Mouse (Mus musculus): Measurements from ENCODE around the gene Cadm3. TPM values are rescaled to one million over a fixed set of nuclear protein-coding genes. Genes with fewer than 3 reads are reported as not detected.

Cadm3 gene
- total RNA-seq, 1 experiment, result 0.85 TPM

- Histone ChIP-seq H3K36me3 (ENCODE audit: control insufficient read depth, insufficient read depth, low read length, poor library complexity, severe bottlenecking) (no peaks in the 10 kb centered on the region), H3K27ac (ENCODE audit: insufficient read depth, low read depth, low read length, poor library complexity, severe bottlenecking) (no peak overlapping the region), H3K9ac (ENCODE audit: insufficient read depth, low read depth, low read length, poor library complexity, severe bottlenecking) (no peak overlapping the region), H3K4me1 (ENCODE audit: control insufficient read depth in 2 of 2, insufficient read depth in 2 of 2, low read length in 2 of 2, poor library complexity in 1 of 2) (peaks cover 0 to 3% of the 10 kb centered on the region in 2 experiments; a peak in 1 of 4 replicates), H3K4me3 (ENCODE audit: insufficient read depth in 1 of 2, low read depth in 1 of 2, low read length in 2 of 2, poor library complexity in 1 of 2, severe bottlenecking in 1 of 2) (no peak overlapping the region), H3K9me3 (ENCODE audit: control insufficient read depth, insufficient read depth, low read depth, low read length) (no peaks in the 10 kb centered on the region)
- no peak for TF ChIP-seq ZNF384 (IDR thresholded peaks at IDR 0.05; ENCODE audit: low read depth, low read length)
- TF ChIP-seq CHD2 (IDR thresholded peaks at IDR 0.05; ENCODE audit: low read depth, low read length), result no peak
- TF ChIP-seq MAFK (IDR thresholded peaks at IDR 0.05; ENCODE audit: insufficient read depth, low read depth, low read length), result no peak
- TF ChIP-seq HCFC1 (IDR thresholded peaks at IDR 0.05; ENCODE audit: borderline replicate concordance, insufficient read depth, low read length), result no peak
- no peak for TF ChIP-seq ZC3H11A (IDR thresholded peaks at IDR 0.05; ENCODE audit: borderline replicate concordance, low read depth, low read length)
- no peak for DNase-seq (ENCODE audit: low read depth, low spot score)
- in situ Hi-C loops (cut with MboI; ENCODE audit: low sequenced_read_pairs in 2 of 2, unreplicated experiment in 2 of 2), result loop anchor here (10.0 to 25.0 kb wide), 3 partner anchors 65 to 977 kb away; partner anchors contain the start of gene Dusp23 (in 1 of the 2)
These were observed 21.9 kb upstream of the Cadm3 start for GRCm38 (mm10) chr1:173389431-173389830.

DNA sequence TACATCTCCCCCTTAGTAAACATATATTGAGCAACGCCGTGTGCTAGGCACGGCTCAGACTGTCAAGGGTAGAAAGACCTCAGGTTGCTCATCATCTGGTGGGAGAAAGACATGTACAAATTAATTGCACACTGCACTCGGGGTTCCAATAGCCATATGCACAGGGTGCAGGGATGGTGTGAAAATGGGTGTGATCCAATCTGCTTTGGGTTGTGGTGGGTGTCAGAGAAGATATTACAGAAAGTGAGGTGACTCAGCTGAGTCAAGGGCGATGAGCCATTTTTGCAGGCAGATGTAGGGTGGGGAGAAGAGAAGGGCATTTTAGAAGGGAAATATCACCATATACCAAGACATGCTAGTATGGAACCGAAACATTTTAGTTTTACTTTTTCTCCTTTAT lies 13.9 kb upstream of the Cadm3 start:
- no peaks in the 10 kb centered on the region for H3K36me3 ChIP-seq (ENCODE audit: control insufficient read depth, insufficient read depth, low read length, poor library complexity, severe bottlenecking)
- no peak overlapping the region for H3K27ac ChIP-seq (ENCODE audit: insufficient read depth, low read depth, low read length, poor library complexity, severe bottlenecking)
- no peak for TF ChIP-seq HCFC1 (IDR thresholded peaks at IDR 0.05; ENCODE audit: borderline replicate concordance, insufficient read depth, low read length)
- TF ChIP-seq MAFK (IDR thresholded peaks at IDR 0.05; ENCODE audit: insufficient read depth, low read depth, low read length), result no peak
- no peak for DNase-seq (ENCODE audit: low read depth, low spot score)
- H3K9me3 ChIP-seq (ENCODE audit: control insufficient read depth, insufficient read depth, low read depth, low read length), result no peaks in the 10 kb centered on the region
- H3K9ac ChIP-seq (ENCODE audit: insufficient read depth, low read depth, low read length, poor library complexity, severe bottlenecking), result no peak overlapping the region
- in situ Hi-C loops (cut with MboI; ENCODE audit: low sequenced_read_pairs in 2 of 2, unreplicated experiment in 2 of 2), result loop anchor here (10.0 to 25.0 kb wide), 3 partner anchors 57 to 969 kb away; partner anchors contain the start of gene Dusp23 (in 1 of the 2)
- H3K4me1 ChIP-seq (ENCODE audit: control insufficient read depth in 2 of 2, insufficient read depth in 2 of 2, low read length in 2 of 2, poor library complexity in 1 of 2), result no peaks in the 10 kb centered on the region
- no peak overlapping the region for H3K4me3 ChIP-seq (ENCODE audit: insufficient read depth in 1 of 2, low read depth in 1 of 2, low read length in 2 of 2, poor library complexity in 1 of 2, severe bottlenecking in 1 of 2)

DNA sequence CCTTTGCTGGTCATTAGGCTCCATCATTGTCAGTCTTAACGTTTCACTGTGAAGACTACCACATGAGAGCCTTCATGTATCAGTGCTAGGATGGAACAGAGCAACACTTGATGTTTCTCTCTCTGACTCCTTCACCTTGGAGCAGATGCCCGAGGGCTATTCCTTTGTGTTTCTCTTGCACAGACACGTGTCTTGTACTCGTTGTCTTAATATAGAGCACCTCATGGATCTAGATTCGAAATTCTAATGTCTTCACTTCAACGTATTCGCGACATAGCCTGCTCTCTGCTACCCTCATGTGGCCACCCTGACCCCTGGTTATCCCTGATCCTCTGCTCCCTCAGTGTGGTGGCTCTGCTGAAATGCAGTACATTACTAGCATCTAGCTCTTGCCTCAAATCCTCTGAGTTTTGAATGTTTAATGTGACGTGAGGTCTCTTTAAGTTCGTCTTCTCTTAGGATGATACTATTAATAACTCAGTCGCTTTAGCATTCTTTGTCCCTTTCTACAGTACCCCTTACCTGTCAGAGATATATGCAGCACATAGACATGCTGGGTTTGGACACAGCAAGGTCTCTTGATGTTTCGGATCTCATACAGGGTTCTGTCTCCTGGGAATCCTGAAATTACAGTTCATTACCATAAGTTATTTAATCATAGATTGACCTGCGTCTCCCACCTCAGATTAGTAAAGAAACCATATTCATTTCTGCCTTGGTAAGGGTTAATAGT lies 10.1 kb upstream of the Cadm3 start:
- Histone ChIP-seq H3K36me3 (ENCODE audit: control insufficient read depth, insufficient read depth, low read length, poor library complexity, severe bottlenecking) (no peaks in the 10 kb centered on the region), H3K27ac (ENCODE audit: insufficient read depth, low read depth, low read length, poor library complexity, severe bottlenecking) (no peak overlapping the region), H3K4me1 (ENCODE audit: control insufficient read depth in 2 of 2, insufficient read depth in 2 of 2, low read length in 2 of 2, poor library complexity in 1 of 2) (no peaks in the 10 kb centered on the region), H3K9ac (ENCODE audit: insufficient read depth, low read depth, low read length, poor library complexity, severe bottlenecking) (no peak overlapping the region), H3K4me3 (ENCODE audit: insufficient read depth in 1 of 2, low read depth in 1 of 2, low read length in 2 of 2, poor library complexity in 1 of 2, severe bottlenecking in 1 of 2) (no peak overlapping the region), H3K9me3 (ENCODE audit: control insufficient read depth, insufficient read depth, low read depth, low read length) (no peaks in the 10 kb centered on the region)
- DNase-seq (ENCODE audit: low read depth, low spot score), result no peak
- TF ChIP-seq HCFC1 (IDR thresholded peaks at IDR 0.05; ENCODE audit: borderline replicate concordance, insufficient read depth, low read length), result no peak
- peak; percentile 79; the same call in 1 of the 2 replicates for TF ChIP-seq ZC3H11A (IDR thresholded peaks at IDR 0.05; ENCODE audit: borderline replicate concordance, low read depth, low read length)
- in situ Hi-C loops (cut with MboI; ENCODE audit: low sequenced_read_pairs in 2 of 2, unreplicated experiment in 2 of 2), result loop anchor here (25.0 kb wide), 2 partner anchors 740 to 965 kb away; partner anchors contain the start of gene Dusp23 (in 1 of the 2)

DNA sequence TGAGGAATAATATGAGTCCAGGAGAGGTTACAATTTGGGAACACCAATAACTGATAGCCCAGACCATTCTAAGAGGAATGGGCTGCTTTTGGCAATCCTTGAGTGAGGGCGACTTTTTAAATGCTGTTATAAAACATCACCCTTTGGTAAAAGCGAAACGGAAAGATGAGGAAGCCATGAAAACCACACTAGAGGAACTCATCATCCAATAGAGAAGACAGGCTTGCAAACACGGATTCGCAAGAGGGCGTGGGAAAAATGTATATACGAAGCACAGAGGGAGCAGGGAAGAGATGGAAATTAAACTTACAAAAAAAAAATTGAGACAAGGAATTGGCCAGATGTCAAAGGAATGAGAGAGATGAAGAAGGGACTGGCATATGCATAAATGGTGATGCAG lies 6.5 kb upstream of the Cadm3 start:
- no peaks in the 10 kb centered on the region for H3K4me1 ChIP-seq (ENCODE audit: control insufficient read depth in 2 of 2, insufficient read depth in 2 of 2, low read length in 2 of 2, poor library complexity in 1 of 2)
- no peak overlapping the region for H3K27ac ChIP-seq (ENCODE audit: insufficient read depth, low read depth, low read length, poor library complexity, severe bottlenecking)
- no peaks in the 10 kb centered on the region for H3K36me3 ChIP-seq (ENCODE audit: control insufficient read depth, insufficient read depth, low read length, poor library complexity, severe bottlenecking)
- no peak overlapping the region for H3K4me3 ChIP-seq (ENCODE audit: insufficient read depth in 1 of 2, low read depth in 1 of 2, low read length in 2 of 2, poor library complexity in 1 of 2, severe bottlenecking in 1 of 2)
- no peaks in the 10 kb centered on the region for H3K9me3 ChIP-seq (ENCODE audit: control insufficient read depth, insufficient read depth, low read depth, low read length)
- in situ Hi-C loops (cut with MboI; ENCODE audit: low sequenced_read_pairs in 2 of 2, unreplicated experiment in 2 of 2), result no loop called here
- TF ChIP-seq ZC3H11A (IDR thresholded peaks at IDR 0.05; ENCODE audit: borderline replicate concordance, low read depth, low read length), result no peak
- no peak for TF ChIP-seq HCFC1 (IDR thresholded peaks at IDR 0.05; ENCODE audit: borderline replicate concordance, insufficient read depth, low read length)
- TF ChIP-seq MAFK (IDR thresholded peaks at IDR 0.05; ENCODE audit: insufficient read depth, low read depth, low read length), result no peak
- no peak for TF ChIP-seq CHD2 (IDR thresholded peaks at IDR 0.05; ENCODE audit: low read depth, low read length)
- TF ChIP-seq ZNF384 (IDR thresholded peaks at IDR 0.05; ENCODE audit: low read depth, low read length), result no peak
- no peak overlapping the region for H3K9ac ChIP-seq (ENCODE audit: insufficient read depth, low read depth, low read length, poor library complexity, severe bottlenecking)
- DNase-seq (ENCODE audit: low read depth, low spot score), result no peak

Data from ES-E14 (cell line).